Mouse (Mus musculus) testis, adult 2 months (tissue): ENCODE measurements at regions not wholly inside any gene's neighbourhood (a gene's known extent, or its start where the extent isn't known, plus 50 kb on each side); places are given as distances from the start of the nearest gene placed in this dataset.

Experiments
- CTCF ChIP-seq: fragments of 200-500 bp; IDR thresholded peaks from 2 replicates; pipeline ENCODE4 v1.5.1; 2012; ENCODE audit warnings: low read depth, mild to moderate bottlenecking, inconsistent platforms, low read length, moderate library complexity; ENCODE audit not compliant: control insufficient read depth, insufficient read depth, insufficient replicate concordance
- POLR2A ChIP-seq: fragments of 200-500 bp; IDR thresholded peaks from 2 replicates; pipeline ENCODE4 v1.6.1; 2012; ENCODE audit warnings: low read depth, mild to moderate bottlenecking, inconsistent platforms, low read length, moderate library complexity; ENCODE audit not compliant: control insufficient read depth

GRCm38 (mm10) chr8:12041662-12042061 lies 201.4 kb downstream of the Tex29 start:
- no peak for TF ChIP-seq CTCF
- TF ChIP-seq POLR2A, result no peak
